In the genomic region with DNA sequence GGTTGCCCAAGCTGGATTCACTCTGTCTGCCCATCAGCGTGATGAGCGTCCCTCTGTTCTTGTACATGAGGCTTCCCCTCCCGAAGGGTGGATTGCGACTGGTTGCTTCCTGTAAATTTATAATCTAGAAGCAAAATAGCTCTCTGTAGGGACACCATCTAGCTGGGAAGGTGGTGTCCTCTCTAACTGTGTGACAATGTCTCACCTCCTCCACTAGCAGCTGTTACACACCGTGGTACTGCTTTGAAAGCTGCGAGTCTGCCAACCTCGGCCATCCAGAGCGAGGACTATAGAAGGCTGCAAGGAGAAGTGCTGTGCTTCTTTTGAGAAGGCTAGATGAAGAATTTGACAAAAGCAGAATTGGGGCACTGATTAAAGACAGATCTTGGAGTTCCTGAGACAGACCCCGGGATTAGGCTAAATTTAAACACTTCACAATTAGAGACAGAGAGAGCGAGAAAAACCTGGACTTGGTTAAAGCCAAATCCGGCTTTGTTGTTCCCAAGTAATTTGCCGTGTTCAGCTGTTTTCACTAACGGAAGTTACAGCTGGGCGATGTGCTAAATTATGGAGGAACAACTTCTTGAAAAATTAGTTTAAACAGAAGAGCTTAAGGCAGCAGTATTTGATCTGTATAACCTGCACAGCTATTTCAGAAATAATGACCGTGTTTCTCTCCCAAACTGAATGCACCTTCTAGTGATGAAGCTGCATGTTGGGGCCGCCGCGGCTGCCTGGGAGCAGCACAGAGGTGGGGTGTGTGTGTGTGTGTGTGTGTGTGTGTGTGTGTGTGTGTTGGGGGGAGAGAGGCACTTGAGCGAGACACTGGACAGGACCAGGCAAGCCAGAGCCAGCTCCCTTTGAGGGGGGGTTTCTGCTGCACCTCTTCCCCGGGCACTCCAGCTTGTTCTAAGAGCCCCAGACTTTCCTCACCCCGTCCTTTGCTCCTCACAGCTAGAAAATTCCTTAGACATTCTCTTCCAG, we compare ENCODE assay signal across 10 mouse cellular contexts. TPM values are rescaled to one million over a fixed set of nuclear protein-coding genes. Genes with fewer than 3 reads are reported as not detected.
DNase-seq lines count a peak whose midpoint lies in the region; ATAC-seq lines count a peak whose summit lies in the region.
"Had no signal": no experiment of that assay in that cellular context is flagged by ENCODE, and none has a peak within 500 bp of the region (broad histone marks: within the 10 kb centered on the region; RNA-seq: fewer than 3 reads in every experiment).

No protein-coding gene starts in this region.

- no peak overlapping the region for H3K9ac ChIP-seq in forebrain, embryonic 12.5 days
- H3K9ac ChIP-seq in forebrain, embryonic 16.5 days (replicated peaks; ENCODE audit: low read depth, low read length): no peak overlapping the region
- H3K9ac ChIP-seq in forebrain, embryonic 14.5 days (ENCODE audit: low read length): no peak overlapping the region
- H3K9ac ChIP-seq: liver, embryonic 13.5 days had no signal

- H3K9me3 ChIP-seq in forebrain, embryonic 12.5 days: no peaks in the 10 kb centered on the region
- no peaks in the 10 kb centered on the region for H3K9me3 ChIP-seq in forebrain, embryonic 16.5 days (ENCODE audit: control insufficient read depth, low read length)
- H3K9me3 ChIP-seq in forebrain, embryonic 14.5 days (replicated peaks; ENCODE audit: control insufficient read depth, low read length): no peaks in the 10 kb centered on the region
- H3K9me3 ChIP-seq: liver, embryonic 13.5 days had no signal

- H3K4me1 ChIP-seq in forebrain, embryonic 12.5 days: peaks cover 16% of the 10 kb centered on the region; the same call in 1 of the 2 replicates
- H3K4me1 ChIP-seq in forebrain, embryonic 16.5 days (replicated peaks; ENCODE audit: control insufficient read depth, insufficient read depth, low read length): peaks cover 8% of the 10 kb centered on the region
- no peaks in the 10 kb centered on the region for H3K4me1 ChIP-seq in forebrain, embryonic 14.5 days (ENCODE audit: control insufficient read depth, insufficient read depth, low read length)

- ATAC-seq in forebrain, embryonic 12.5 days (ENCODE audit: low FRiP score): no peak
- ATAC-seq in forebrain, embryonic 16.5 days: no peak
- ATAC-seq in forebrain, embryonic 14.5 days: no peak

- H3K27ac ChIP-seq in forebrain, embryonic 12.5 days: 0 out of 2 replicates have a peak overlapping the region, but pooled peaks have one; percentile 5
- no peak overlapping the region for H3K27ac ChIP-seq in forebrain, embryonic 16.5 days (ENCODE audit: low read length)
- H3K27ac ChIP-seq in forebrain, embryonic 14.5 days (ENCODE audit: low read depth, low read length): peak overlapping the region; percentile 9; the same call in 1 of the 2 replicates
- H3K27ac ChIP-seq: liver, embryonic 13.5 days had no signal

- no peaks in the 10 kb centered on the region for H3K27me3 ChIP-seq in forebrain, embryonic 12.5 days
- H3K27me3 ChIP-seq in forebrain, embryonic 16.5 days (replicated peaks; ENCODE audit: control insufficient read depth, insufficient read depth, low read length): no peaks in the 10 kb centered on the region
- H3K27me3 ChIP-seq in forebrain, embryonic 14.5 days (replicated peaks; ENCODE audit: control insufficient read depth, insufficient read depth, low read length): no peaks in the 10 kb centered on the region
- H3K27me3 ChIP-seq: liver, embryonic 13.5 days had no signal

- peak; percentile 29 for DNase-seq in layer of hippocampus, adult 9-11 months
- no peak for DNase-seq in layer of hippocampus, postnatal 14 days (ENCODE audit: low spot score in 2 of 2)
- no peak for DNase-seq in forebrain, embryonic 14.5 days (ENCODE audit: low spot score)
- peak; percentile 48 to 74 for DNase-seq in right cerebral cortex, postnatal 36 days (ENCODE audit: low spot score in 2 of 2)
- no peak for DNase-seq in thymus, postnatal 36 days
- no peak for DNase-seq in adrenal gland, postnatal 25 days
- DNase-seq: liver, embryonic 13.5 days; midbrain, embryonic 14.5 days had no signal

- H3K36me3 ChIP-seq in forebrain, embryonic 12.5 days (replicated peaks): no peaks in the 10 kb centered on the region
- H3K36me3 ChIP-seq in forebrain, embryonic 16.5 days (ENCODE audit: control insufficient read depth, insufficient read depth): no peaks in the 10 kb centered on the region
- no peaks in the 10 kb centered on the region for H3K36me3 ChIP-seq in forebrain, embryonic 14.5 days (ENCODE audit: control insufficient read depth, insufficient read depth, low read length)
- H3K36me3 ChIP-seq: liver, embryonic 13.5 days had no signal

- H3K4me3 ChIP-seq in forebrain, embryonic 12.5 days (replicated peaks): no peak overlapping the region
- H3K4me3 ChIP-seq in forebrain, embryonic 16.5 days (replicated peaks; ENCODE audit: low read length): no peak overlapping the region
- H3K4me3 ChIP-seq in forebrain, embryonic 14.5 days (ENCODE audit: low read depth, low read length): no peak overlapping the region
- H3K4me3 ChIP-seq: liver, embryonic 13.5 days had no signal

- 74% methylated on average over 21 of the region's 21 CpGs for WGBS in forebrain, embryonic 12.5 days
- 66% methylated on average over 21 of the region's 21 CpGs for WGBS in forebrain, embryonic 16.5 days
- 71% methylated on average over 21 of the region's 21 CpGs for WGBS in forebrain, embryonic 14.5 days

- no peak overlapping the region for H3K4me2 ChIP-seq in forebrain, embryonic 12.5 days
- no peak overlapping the region for H3K4me2 ChIP-seq in forebrain, embryonic 16.5 days (ENCODE audit: low read length)
- H3K4me2 ChIP-seq in forebrain, embryonic 14.5 days (ENCODE audit: low read length): no peak overlapping the region
- H3K4me2 ChIP-seq: liver, embryonic 13.5 days had no signal

RNA-seq across cellular contexts. Expression of gene Taf11, which starts 50.8 kb away (rescaled TPM):
- 100 and 101 TPM in 2 replicates for polyA plus RNA-seq in forebrain, embryonic 12.5 days (2016; fragmentation: Nextera tagmentation; extraction: Ambion mirVana)
- 67.1 and 72.7 TPM in 2 replicates for polyA plus RNA-seq in forebrain, embryonic 16.5 days (2015; fragmentation: Nextera tagmentation; extraction: Ambion mirVana)
- 10 to 100 TPM; 29.7 to 35.7 TPM for total RNA-seq in layer of hippocampus, postnatal 14 days (2021)
- 65.2 and 66.1 TPM in 2 replicates for polyA plus RNA-seq in forebrain, embryonic 14.5 days (2014; fragmentation: Nextera tagmentation; extraction: Ambion mirVana)
- total RNA-seq in adrenal gland, postnatal 25 days (2021): 24.4 and 34.9 TPM in 2 replicates

RNA-seq across cellular contexts. Expression of gene Anks1, which starts 51.3 kb away (rescaled TPM):
- polyA plus RNA-seq in forebrain, embryonic 12.5 days (2016; fragmentation: Nextera tagmentation; extraction: Ambion mirVana): 61.0 and 84.9 TPM in 2 replicates
- 27.8 and 36.5 TPM in 2 replicates for polyA plus RNA-seq in forebrain, embryonic 16.5 days (2015; fragmentation: Nextera tagmentation; extraction: Ambion mirVana)
- total RNA-seq in layer of hippocampus, postnatal 14 days (2021): 10 to 100 TPM; 38.0 to 39.5 TPM
- 39.4 and 40.3 TPM in 2 replicates for polyA plus RNA-seq in forebrain, embryonic 14.5 days (2014; fragmentation: Nextera tagmentation; extraction: Ambion mirVana)
- 34.0 and 35.0 TPM in 2 replicates for total RNA-seq in adrenal gland, postnatal 25 days (2021)

Comparison
In these comparisons a context has a peak if more than half of its experiments do, and no peak if none do; other contexts are left out.
1. DNase-seq: peak in layer of hippocampus, adult 9-11 months (single experiment) and right cerebral cortex, postnatal 36 days (2 of 2); none in layer of hippocampus, postnatal 14 days (0 of 2), forebrain, embryonic 14.5 days (single experiment), thymus, postnatal 36 days (0 of 2) and adrenal gland, postnatal 25 days (single experiment).